Mouse (Mus musculus): ENCODE results near the gene Zfp316.

Gene Zfp316

DNA sequence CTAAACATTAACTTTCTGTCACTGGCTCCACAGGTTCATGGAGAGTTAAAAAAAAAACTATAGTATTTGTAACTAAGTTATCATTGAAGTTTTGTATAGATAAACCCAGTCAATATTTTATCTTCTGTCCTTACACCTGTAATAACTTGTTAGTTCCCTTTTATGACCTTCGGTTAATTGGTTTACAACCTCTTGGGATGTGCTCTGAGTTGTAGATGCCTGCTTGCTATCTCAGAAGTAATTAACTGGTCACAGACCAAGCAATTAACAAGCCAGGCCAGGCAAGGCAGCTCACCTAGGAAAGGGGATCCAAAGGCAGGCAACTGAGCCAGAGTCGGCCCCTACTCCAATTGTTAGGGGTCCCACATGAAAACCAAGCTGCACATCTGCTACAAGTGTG, 56.0 kb downstream of the Zfp316 start:
- DNase-seq: no peak

DNA sequence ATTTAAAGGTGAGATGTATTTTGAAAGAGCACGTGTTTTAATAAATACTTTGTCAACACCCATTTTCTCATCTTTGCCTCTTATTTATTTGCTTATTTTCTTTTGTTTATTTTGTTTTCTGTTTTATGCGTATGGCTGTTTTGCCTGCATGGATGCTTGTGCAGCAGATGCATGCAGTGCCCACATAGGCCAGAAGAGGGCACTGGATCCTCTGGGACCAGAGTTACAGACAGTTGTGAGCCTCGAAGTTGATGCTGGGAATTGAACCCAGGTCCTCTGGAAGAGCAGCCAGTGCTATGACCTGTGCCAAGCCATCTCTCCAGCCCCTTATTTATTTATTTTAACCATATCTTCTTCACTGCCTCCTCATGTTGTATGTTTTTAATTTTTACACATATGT, 64.8 kb downstream of the Zfp316 start:
- no peak for DNase-seq

Measured in kidney, adult 18-20 months (tissue).